Mouse (Mus musculus) limb, embryonic 12.5 days (tissue): ENCODE results near the gene Wfdc1. TPM values are rescaled to one million over a fixed set of nuclear protein-coding genes. Genes with fewer than 3 reads are reported as not detected.

Experiments used
- ATAC-seq: fragments of 200-750 bp; cut with Nextera tagmentation; 2 replicates; pipeline ENCODE4 v1.8.0; 2017; ENCODE audit warnings: low read depth, moderate TSS enrichment; ENCODE audit not compliant: insufficient number of reproducible peaks, insufficient read depth, low FRiP score, low TSS enrichment
- H3K27ac ChIP-seq: fragments of 300-500 bp; sonication (generic); 2 replicates; pipeline ENCODE4 v1.5.1; 2016; ENCODE audit warnings: mild to moderate bottlenecking, moderate library complexity
- H3K27me3 ChIP-seq: fragments of 300-500 bp; sonication (generic); 2 replicates; pipeline ENCODE4 v1.6.1; 2016; ENCODE audit warnings: mild to moderate bottlenecking, moderate library complexity
- H3K36me3 ChIP-seq: fragments of 300-500 bp; sonication (generic); 2 replicates; pipeline ENCODE4 v1.6.1; 2016; ENCODE audit warnings: mild to moderate bottlenecking, moderate library complexity
- H3K4me1 ChIP-seq: fragments of 300-500 bp; sonication (generic); replicated peaks from 2 replicates; pipeline ENCODE4 v1.6.1; 2016
- H3K4me2 ChIP-seq: fragments of 300-500 bp; sonication (generic); 2 replicates; pipeline ENCODE4 v1.6.1; 2016; ENCODE audit warnings: mild to moderate bottlenecking, moderate library complexity
- H3K4me3 ChIP-seq: fragments of 300-500 bp; sonication (generic); replicated peaks from 2 replicates; pipeline ENCODE4 v1.5.1; 2016; ENCODE audit warnings: mild to moderate bottlenecking
- H3K9ac ChIP-seq: fragments of 300-500 bp; sonication (generic); replicated peaks from 2 replicates; pipeline ENCODE4 v1.6.1; 2016; ENCODE audit warnings: mild to moderate bottlenecking, moderate library complexity
- H3K9me3 ChIP-seq: fragments of 300-500 bp; sonication (generic); 2 replicates; pipeline ENCODE4 v1.6.1; 2016; ENCODE audit warnings: mild to moderate bottlenecking, moderate library complexity
- WGBS: fragments of 180-500 bp; shearing (Covaris S2); methylation state at CpG from one replicate; pipeline ENCODE4 v1.1.7; 2016; 5-methylcytosine and 5-hydroxymethylcytosine counted together
- polyA plus RNA-seq: library from polyadenylated mRNA; unstranded; fragments of >200 nt; fragmentation: Nextera tagmentation; extraction: Ambion mirVana; gene quantifications from 2 replicates; pipeline ENCODE4 v1.2.1, GENCODE M21; 2016

Gene Wfdc1
- polyA plus RNA-seq, 1 experiment from 2014 or later = not detected

DNA sequence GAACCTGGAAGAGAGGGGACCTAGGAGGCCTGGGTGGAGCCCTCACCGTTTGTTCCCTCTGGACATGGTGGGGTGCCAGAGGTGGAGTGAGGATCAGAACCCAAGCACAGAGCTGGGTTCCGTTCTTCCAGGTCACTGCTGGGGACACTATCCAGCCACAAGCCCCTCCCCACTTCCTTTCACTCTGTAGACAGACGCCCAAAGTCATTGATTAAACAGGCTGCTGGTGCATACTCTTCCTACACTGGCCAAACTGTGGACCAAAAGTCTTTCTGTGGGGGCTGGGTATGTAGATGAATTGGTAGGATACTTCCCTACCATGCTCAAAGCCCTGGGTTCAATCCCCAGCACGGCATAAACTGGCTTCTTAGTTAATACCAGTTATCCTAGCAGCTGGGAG lies 25.8 kb downstream of the Wfdc1 start:
- Histone ChIP-seq H3K4me1 (peaks cover 7% of the 10 kb centered on the region), H3K9ac (no peak overlapping the region), H3K27me3 (peaks cover 4% of the 10 kb centered on the region; the same call in 1 of the 2 replicates), H3K36me3 (no peaks in the 10 kb centered on the region), H3K4me3 (no peak overlapping the region), H3K4me2 (no peak overlapping the region), H3K27ac (no peak overlapping the region), H3K9me3 (no peaks in the 10 kb centered on the region)
- ATAC-seq = no peak
- 77% methylated on average over 4 of the region's 4 CpGs for WGBS

DNA sequence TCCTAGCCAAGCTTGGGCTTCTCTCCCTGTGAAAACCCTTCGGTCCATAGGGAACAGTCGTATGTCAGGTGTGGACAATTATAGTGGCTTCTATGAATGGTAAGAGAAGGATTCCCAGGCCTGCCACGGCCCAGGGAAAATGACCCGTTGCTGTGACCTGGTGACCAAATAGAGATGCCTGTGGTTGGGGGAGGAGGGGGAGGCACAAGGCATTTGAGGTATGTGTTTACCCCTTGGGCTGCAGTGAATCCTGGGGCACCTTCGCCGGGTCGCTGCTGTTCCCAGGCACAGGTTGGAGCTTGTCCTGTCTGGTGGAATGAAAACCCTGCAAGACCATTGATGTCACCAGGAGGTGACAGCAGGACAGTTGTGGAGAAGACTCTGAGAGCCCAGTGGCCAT lies 28.5 kb downstream of the Wfdc1 start:
- 66% methylated on average over 7 of the region's 7 CpGs for WGBS
- H3K4me2 ChIP-seq = no peak overlapping the region
- H3K9ac ChIP-seq = no peak overlapping the region
- peaks cover 31% of the 10 kb centered on the region for H3K27me3 ChIP-seq
- no peaks in the 10 kb centered on the region for H3K9me3 ChIP-seq
- peaks cover 27% of the 10 kb centered on the region for H3K4me1 ChIP-seq
- no peak overlapping the region for H3K4me3 ChIP-seq
- no peaks in the 10 kb centered on the region for H3K36me3 ChIP-seq
- ATAC-seq = no peak
- no peak overlapping the region for H3K27ac ChIP-seq

DNA sequence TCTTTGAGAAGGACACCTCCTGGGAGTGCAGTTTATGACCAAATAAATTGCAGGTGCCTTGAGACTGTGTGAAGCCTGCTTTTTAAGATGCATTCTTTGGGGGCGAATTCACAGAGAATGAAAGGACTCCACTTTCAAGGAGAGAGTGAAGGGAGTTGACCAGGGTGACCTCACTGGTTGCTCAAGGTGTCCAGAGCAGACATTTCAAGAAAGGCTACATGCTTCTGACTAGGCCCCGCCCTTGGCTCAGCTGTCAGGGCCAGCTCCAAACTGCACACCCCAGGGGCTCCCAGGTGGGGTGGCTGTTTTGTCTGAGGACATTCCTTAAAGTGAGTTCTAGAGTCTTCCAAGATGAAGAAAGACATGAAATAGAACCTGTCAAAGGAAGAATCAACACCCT lies 31.0 kb downstream of the Wfdc1 start:
- WGBS = 76% methylated on average over 2 of the region's 2 CpGs
- Histone ChIP-seq H3K27ac (no peak overlapping the region), H3K9me3 (no peaks in the 10 kb centered on the region), H3K4me1 (peaks cover 30% of the 10 kb centered on the region), H3K27me3 (peaks cover 55% of the 10 kb centered on the region), H3K4me2 (no peak overlapping the region), H3K4me3 (no peak overlapping the region), H3K36me3 (no peaks in the 10 kb centered on the region), H3K9ac (no peak overlapping the region)
- ATAC-seq = no peak

DNA sequence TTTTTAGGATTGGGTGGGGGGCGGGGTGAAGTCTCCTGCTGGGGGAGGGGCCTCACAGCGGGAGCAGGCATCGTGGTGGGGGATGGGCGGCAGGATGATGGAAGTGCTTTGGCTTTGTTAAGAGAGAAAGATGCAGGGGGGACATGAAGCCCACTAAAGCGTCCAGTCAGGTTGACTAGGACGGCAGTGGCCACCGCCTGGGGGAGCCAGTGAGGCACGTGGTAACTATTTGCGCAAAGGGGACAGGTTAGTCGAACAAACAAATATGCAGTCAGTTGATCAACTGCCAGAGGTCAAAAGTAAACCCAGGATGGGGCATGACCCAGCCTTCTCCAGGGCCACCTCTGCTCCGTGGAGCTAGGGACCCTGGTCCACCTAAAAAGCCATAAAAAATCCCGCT lies 32.8 kb downstream of the Wfdc1 start:
- Histone ChIP-seq H3K4me2 (peak overlapping the region; percentile 32), H3K9me3 (no peaks in the 10 kb centered on the region), H3K9ac (no peak overlapping the region), H3K27ac (no peak overlapping the region), H3K27me3 (peaks cover 61% of the 10 kb centered on the region), H3K4me3 (0 out of 2 replicates have a peak overlapping the region, but pooled peaks have one; percentile 24), H3K36me3 (no peaks in the 10 kb centered on the region), H3K4me1 (peaks cover 30% of the 10 kb centered on the region)
- no peak for ATAC-seq
- 3% methylated on average over 12 of the region's 12 CpGs for WGBS

DNA sequence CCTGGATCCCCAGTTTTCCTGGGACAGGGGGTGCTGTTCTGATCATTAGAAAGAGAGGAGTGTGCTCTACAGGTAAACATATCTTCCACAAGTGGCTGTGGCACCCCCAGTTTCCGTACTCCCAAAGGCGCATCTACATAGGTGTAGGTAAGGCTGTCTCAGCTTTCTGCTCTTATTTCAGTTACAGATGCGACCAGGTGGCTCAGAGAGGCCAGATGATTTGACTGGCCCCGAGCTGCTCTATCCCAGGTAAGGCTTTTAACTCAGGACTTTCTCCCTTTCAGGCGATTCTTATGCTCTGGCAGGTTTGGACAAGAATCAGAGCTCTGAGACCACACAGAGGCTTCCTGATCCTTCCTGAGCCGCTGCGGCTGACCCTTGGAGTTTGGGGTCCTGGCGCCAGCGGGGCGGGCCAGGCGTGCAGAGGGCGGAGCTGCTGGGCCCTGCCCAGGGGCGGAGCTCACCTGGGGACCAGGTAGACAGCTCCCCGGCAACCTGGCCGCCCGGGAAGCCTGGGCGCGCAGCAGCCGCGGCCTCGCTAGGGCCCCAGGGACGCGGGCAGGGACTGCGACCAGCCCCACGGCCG lies 33.5 kb downstream of the Wfdc1 start, which contains the start of gene Atp2c2:
Atp2c2 (plus strand) TSS at position 461 of the 586 bp plus-strand sequence.
- no peaks in the 10 kb centered on the region for H3K36me3 ChIP-seq
- ATAC-seq = no peak
- H3K4me1 ChIP-seq = peaks cover 30% of the 10 kb centered on the region
- 2% methylated on average over 26 of the region's 26 CpGs for WGBS
- H3K27ac ChIP-seq = no peak within 1 kb of the TSS
- H3K9ac ChIP-seq = peak within 1 kb of the TSS; percentile 40; the same call in 1 of the 2 replicates
- H3K4me3 ChIP-seq = peak within 1 kb of the TSS; percentile 24
- H3K27me3 ChIP-seq = peaks cover 61% of the 10 kb centered on the region
- no peaks in the 10 kb centered on the region for H3K9me3 ChIP-seq
- H3K4me2 ChIP-seq = peak within 1 kb of the TSS; percentile 32

DNA sequence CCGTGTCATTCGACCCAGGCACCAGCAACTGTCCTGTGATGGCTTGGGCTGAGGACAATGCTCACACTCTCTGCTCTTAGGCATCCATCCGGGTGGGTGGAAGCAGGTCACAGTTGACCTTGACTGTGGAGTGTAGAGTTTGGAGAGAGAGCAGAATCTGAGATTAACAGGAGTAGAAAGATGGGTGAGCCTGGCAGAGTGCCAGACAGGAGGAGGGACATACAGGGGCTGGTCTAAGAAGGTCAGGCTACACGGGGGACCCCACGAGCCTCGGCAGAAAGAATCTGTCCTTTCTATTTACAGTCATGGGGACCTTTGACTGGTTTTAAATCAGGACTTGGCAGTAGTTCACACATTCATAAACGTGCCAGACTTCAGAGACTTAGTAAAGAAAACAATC lies 36.8 kb downstream of the Wfdc1 start:
- Histone ChIP-seq H3K9ac (no peak overlapping the region), H3K27me3 (peaks cover 54% of the 10 kb centered on the region), H3K4me2 (no peak overlapping the region), H3K27ac (no peak overlapping the region), H3K4me1 (peaks cover 21% of the 10 kb centered on the region), H3K36me3 (no peaks in the 10 kb centered on the region), H3K4me3 (no peak overlapping the region), H3K9me3 (no peaks in the 10 kb centered on the region)
- 75% methylated on average over 7 of the region's 7 CpGs for WGBS
- no peak for ATAC-seq

DNA sequence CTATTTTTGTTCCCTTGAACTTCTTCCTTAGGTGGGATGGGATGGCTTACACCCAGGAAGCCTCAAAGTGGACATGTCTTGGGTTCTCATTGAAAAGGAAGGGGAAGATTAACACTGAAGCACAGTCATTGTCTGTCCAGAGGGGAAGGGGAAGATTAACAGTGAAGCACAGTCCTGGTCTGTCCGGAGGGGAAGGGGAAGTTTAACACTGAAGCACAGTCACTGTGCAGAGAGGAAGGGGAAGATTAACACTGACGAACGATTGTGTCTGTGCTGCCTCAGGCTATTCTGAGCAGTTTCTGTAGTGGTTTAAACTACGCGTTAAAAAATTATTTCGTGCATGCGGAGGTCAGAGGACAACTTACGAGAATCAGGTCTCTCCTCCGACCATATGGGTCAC lies 41.0 kb downstream of the Wfdc1 start:
- H3K4me1 ChIP-seq = peaks cover 11% of the 10 kb centered on the region
- no peak overlapping the region for H3K4me3 ChIP-seq
- WGBS = 78% methylated on average over 9 of the region's 9 CpGs
- H3K4me2 ChIP-seq = no peak overlapping the region
- ATAC-seq = no peak
- H3K27me3 ChIP-seq = peaks cover 12% of the 10 kb centered on the region
- H3K27ac ChIP-seq = no peak overlapping the region
- no peaks in the 10 kb centered on the region for H3K36me3 ChIP-seq
- no peak overlapping the region for H3K9ac ChIP-seq
- H3K9me3 ChIP-seq = no peaks in the 10 kb centered on the region

DNA sequence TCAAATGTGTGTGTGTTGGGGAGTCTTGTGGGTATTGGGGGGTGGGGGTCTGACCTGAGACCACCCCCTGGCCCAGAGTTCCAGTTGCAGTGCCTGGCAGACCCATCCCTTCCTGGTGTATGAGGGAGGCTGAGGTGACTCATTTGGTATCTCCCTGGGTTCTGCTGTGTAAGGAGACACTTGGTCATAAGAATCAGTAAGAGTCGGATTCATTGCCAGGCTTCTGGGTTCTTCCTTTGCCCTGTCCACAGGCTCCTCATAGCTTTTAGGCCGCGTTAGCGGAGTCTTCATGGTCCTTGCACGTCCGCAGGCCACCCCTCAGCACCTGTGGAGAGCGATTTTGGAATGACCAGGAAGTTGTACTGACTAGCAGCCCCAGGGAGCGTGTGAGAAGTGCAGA lies 42.3 kb downstream of the Wfdc1 start:
- ATAC-seq = no peak
- Histone ChIP-seq H3K27me3 (0 out of 2 replicates have a peak, but pooled peaks cover 4% of the 10 kb centered on the region), H3K9ac (no peak overlapping the region), H3K4me3 (no peak overlapping the region), H3K4me2 (no peak overlapping the region), H3K4me1 (peaks cover 11% of the 10 kb centered on the region), H3K27ac (no peak overlapping the region), H3K36me3 (no peaks in the 10 kb centered on the region), H3K9me3 (no peaks in the 10 kb centered on the region)
- 85% methylated on average over 8 of the region's 8 CpGs for WGBS

DNA sequence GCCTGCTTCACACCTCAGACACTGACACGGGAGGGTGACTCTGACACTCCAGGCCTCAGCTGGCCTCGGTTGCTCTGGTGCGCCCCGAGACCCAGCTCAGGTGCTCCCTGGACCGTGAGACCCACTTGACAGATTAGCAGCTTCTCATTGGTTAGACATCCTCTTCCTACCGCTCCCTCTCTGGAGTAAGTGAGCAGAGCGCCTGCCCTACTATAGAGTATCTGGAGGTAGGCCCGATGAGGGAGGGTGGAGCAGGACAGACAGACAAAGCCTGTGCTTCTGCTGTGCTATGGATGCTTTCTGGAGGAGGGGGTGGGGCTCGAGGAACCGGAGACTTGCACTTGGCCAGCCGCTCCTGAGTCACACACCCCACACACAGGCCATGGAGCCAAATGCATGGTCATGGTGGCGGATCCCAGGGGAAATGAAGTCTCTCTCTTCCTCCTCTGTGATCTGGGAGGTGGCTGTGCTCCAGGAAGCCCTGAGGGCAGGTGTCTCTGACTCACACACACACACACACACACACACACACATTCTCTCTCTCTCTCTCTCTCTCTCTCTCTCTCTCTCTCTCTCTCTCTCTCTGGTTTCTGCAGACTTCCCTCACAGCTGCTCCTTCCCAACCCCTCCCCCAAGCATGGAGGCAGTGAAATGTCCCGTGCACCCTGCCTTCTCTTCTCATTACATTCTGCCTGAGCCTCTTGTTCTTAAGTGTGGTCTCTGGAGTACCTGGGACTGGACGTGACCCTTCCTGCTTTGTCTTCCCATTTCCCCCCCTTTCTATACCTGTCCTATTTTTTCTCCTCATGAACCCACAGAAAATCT lies 42.9 kb downstream of the Wfdc1 start:
- ATAC-seq = no peak
- 60% methylated on average over 14 of the region's 14 CpGs for WGBS
- H3K27me3 ChIP-seq = 0 out of 2 replicates have a peak, but pooled peaks cover 4% of the 10 kb centered on the region
- H3K36me3 ChIP-seq = no peaks in the 10 kb centered on the region
- H3K4me3 ChIP-seq = no peak overlapping the region
- H3K4me2 ChIP-seq = no peak overlapping the region
- H3K9me3 ChIP-seq = no peaks in the 10 kb centered on the region
- H3K9ac ChIP-seq = no peak overlapping the region
- H3K27ac ChIP-seq = peak overlapping the region; percentile 29; the same call in 1 of the 2 replicates
- peaks cover 11% of the 10 kb centered on the region for H3K4me1 ChIP-seq

DNA sequence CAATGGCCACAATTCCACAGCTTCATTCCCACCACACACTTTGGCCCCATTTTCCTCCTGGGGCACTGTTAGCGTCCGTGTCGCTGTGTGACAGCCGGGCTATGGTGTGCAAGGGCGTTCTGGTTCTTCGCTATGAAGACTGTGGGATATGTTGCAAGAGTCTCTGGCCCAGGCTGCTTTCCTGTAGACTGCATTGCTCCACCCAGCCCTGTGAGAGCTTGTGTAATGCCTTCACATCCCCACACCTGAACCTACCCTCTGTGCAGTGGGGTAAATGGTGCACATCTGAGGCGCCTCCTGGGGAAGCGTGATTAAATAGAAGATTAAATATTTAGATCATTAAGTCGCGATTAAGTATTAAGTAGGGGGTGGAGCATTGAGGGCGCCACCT lies 43.5 kb downstream of the Wfdc1 start:
- ATAC-seq = no peak
- H3K9ac ChIP-seq = no peak overlapping the region

DNA sequence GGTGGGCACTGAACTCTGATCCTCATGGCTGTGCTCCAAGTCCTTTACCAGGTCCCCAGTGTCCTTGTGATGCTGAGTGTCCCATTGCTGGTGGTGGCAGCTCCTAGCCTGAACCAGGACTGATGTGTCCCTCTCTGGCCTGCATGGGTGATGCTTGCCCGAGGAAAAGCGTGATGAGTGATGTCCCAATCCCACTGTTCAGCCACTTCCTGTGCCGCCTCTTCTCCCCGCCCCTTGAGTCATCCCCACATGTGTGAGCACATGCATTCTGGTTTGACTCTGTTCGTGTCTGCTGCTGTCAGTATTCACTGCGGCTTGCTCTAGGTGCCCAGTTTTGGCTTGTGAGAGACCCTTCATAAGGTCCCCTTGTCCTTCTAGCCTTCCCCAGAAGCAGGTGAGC lies 46.1 kb downstream of the Wfdc1 start:
- Histone ChIP-seq H3K27ac (no peak overlapping the region), H3K4me2 (no peak overlapping the region), H3K9ac (no peak overlapping the region), H3K4me1 (peaks cover 11% of the 10 kb centered on the region), H3K36me3 (no peaks in the 10 kb centered on the region), H3K4me3 (no peak overlapping the region), H3K9me3 (no peaks in the 10 kb centered on the region), H3K27me3 (peaks cover 10% of the 10 kb centered on the region)
- WGBS = 74% methylated on average over 6 of the region's 6 CpGs
- no peak for ATAC-seq

More for the DNA sequence above, 43.5 kb downstream of the Wfdc1 start:
- H3K27ac ChIP-seq = no peak overlapping the region
- WGBS = 80% methylated on average over 11 of the region's 11 CpGs
- H3K4me3 ChIP-seq = no peak overlapping the region
- H3K36me3 ChIP-seq = no peaks in the 10 kb centered on the region
- H3K27me3 ChIP-seq = 0 out of 2 replicates have a peak, but pooled peaks cover 4% of the 10 kb centered on the region
- no peaks in the 10 kb centered on the region for H3K9me3 ChIP-seq
- peaks cover 11% of the 10 kb centered on the region for H3K4me1 ChIP-seq
- H3K4me2 ChIP-seq = no peak overlapping the region
